Mouse (Mus musculus) left cerebral cortex, adult 18-20 months (tissue): ENCODE data around the gene Trim62. TPM values are rescaled to one million over a fixed set of nuclear protein-coding genes. Genes with fewer than 3 reads are reported as not detected.

Experiments
- DNase-seq, 2 experiments: peaks; one replicate each; pipeline ENCODE4 v3.0.0; 2021 to 2022; ENCODE audit warnings: low spot score in 2 of 2, mixed read lengths in 1 of 2
- total RNA-seq, 2 experiments: library from RNA; stranded (reverse); gene quantifications; 2 replicates each; pipeline ENCODE4 v1.2.3; 2021

Trim62 gene
- total RNA-seq, 2 experiments from 2014 or later: 17.8 to 19.1 TPM

GRCm38 (mm10) chr4:128908586-128909377 lies 25.4 kb downstream of the Trim62 start:
- DNase-seq: peak; percentile 43 to 55

- no peak for DNase-seq
These were observed 26.0 kb downstream of the Trim62 start for GRCm38 (mm10) chr4:128909378-128909831.

DNA sequence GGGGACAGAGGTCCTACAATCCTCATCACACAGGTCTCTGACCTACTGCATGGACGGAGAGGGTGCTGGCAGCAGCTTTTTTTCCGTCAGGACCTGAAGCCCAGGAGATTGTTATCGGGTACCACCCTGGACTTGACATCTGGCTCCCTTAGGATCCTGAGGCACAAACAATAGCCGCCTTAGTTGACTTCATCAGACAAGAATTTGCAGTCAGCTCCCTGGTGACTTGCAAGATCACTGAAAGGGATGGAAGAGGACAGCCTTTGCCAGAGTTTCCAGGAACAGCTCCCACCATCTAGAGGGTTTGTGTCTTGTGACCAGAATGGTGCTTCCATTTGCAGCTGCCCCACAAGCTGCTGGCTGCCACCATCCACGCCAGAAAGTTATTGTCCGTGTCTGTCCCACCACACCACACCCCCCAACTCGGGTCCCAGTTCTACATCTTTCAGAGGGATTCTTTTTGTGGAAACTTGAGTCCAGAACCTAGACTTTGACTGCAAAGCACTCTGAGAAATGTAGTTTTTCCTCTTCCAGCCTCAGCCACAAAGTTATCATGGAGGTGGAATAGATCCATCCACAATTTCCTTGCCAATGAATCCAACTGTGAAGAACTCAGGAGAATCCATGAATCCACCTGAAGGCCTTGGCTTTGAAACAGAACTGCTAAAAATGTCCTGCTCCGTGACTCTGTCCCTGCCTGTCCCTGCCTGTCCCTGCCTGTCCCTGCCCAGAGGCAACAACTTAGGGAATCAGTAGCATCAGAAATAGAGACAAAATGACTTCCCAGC lies 27.1 kb downstream of the Trim62 start:
- no peak for DNase-seq

- no peak for DNase-seq
These were observed 28.7 kb downstream of the Trim62 start for GRCm38 (mm10) chr4:128912085-128912484.

DNA sequence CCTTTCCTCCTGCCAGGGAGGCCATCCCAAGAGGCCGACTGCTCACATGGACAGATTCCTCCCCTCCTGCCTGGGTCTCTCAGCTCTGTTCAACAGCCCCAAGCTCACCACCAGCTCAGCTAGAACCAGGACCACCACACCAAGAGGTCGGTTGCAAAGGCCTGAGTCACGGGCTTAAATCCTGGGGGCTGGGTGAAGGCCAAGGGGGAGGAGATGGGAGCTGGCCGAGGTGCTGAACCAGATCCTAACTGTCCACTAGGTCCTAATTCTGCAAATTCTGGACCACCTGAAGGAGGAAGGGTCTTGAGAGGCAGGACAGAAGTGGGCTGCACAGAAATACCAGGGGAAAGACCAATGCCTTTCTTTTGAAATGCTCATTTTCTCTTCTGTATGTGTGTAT lies 30.4 kb downstream of the Trim62 start:
- no peak for DNase-seq

GRCm38 (mm10) chr4:128917119-128917518 lies 33.7 kb downstream of the Trim62 start:
- DNase-seq: no peak

GRCm38 (mm10) chr4:128917756-128918155 lies 34.4 kb downstream of the Trim62 start:
- no peak for DNase-seq

DNA sequence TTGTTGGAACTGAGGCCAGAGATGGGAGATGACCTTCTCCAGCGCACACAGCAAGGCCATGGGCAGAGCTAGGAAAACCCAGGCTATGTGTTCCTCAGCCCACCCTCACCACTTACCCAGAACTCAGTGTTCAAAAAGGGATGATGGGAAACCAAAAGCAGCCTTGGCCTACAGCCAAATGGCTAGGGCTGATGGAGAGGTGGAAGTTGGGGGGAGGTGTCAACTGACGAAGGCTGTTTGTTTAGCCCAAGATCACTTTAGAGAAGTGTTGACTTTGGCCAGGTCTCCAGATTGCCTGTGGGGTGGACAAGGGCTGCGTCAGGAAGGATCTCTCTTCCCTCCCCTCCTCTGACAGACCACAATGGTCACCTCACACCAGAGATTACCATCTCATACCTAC lies 34.8 kb downstream of the Trim62 start:
- no peak for DNase-seq

DNA sequence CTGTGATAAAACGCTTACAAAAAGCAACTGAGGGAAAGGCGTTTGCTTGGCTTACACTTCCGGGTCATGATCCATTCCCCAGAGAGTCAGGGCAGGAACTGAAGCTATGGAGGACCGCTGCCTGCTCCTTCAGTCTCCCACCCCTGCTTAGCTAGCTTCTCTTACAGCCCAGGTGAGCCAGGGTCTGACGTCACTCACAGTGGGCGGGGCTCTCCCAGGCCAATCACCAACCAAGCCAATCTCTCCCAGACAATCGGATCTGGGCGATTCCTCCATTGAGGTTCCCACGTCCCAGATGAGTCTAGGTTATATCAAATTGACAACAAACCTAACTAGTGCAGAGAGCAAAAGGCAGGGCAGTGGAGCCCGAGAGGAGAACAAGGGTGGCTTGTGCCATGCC lies 35.7 kb downstream of the Trim62 start:
- no peak for DNase-seq

- DNase-seq: no peak
These were observed 40.2 kb downstream of the Trim62 start for GRCm38 (mm10) chr4:128923603-128924002.

GRCm38 (mm10) chr4:128924841-128925606 lies 41.6 kb downstream of the Trim62 start:
- peak; percentile 85 for DNase-seq

- DNase-seq: no peak
These were observed 49.4 kb downstream of the Trim62 start for GRCm38 (mm10) chr4:128932783-128933182.

DNA sequence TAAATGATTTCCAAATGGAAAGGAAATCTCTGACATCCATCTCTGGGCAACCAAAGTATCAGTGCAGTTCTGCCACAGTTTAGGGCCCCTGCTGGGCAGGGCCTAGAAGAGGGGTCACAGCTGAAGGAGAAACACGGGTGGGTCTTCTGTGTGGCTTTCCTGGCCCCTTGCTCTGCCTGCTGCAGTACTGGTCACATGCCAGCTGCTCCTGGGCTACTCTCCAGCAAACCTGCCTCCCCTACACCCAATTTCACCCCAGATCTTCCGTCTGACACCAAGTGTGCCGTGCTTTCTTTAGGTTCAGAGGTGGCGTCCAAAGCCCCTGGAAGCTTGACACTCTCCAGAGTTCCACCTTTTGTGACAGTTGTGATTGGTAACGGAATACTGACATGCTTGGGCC lies 52.2 kb downstream of the Trim62 start:
- no peak for DNase-seq

GRCm38 (mm10) chr4:128942346-128942745 lies 59.0 kb downstream of the Trim62 start:
- DNase-seq: no peak

GRCm38 (mm10) chr4:128946736-128947135 lies 63.4 kb downstream of the Trim62 start:
- DNase-seq: no peak

- no peak for DNase-seq
These were observed 64.0 kb downstream of the Trim62 start for GRCm38 (mm10) chr4:128947326-128947933.

- peak in 1 of 2 experiments; percentile 47 for DNase-seq
These were observed 64.8 kb downstream of the Trim62 start for GRCm38 (mm10) chr4:128948137-128948674.

- DNase-seq: peak; percentile 28 to 30
These were observed 66.2 kb downstream of the Trim62 start for GRCm38 (mm10) chr4:128949470-128950005.

GRCm38 (mm10) chr4:128950461-128950860 lies 67.1 kb downstream of the Trim62 start:
- no peak for DNase-seq

DNA sequence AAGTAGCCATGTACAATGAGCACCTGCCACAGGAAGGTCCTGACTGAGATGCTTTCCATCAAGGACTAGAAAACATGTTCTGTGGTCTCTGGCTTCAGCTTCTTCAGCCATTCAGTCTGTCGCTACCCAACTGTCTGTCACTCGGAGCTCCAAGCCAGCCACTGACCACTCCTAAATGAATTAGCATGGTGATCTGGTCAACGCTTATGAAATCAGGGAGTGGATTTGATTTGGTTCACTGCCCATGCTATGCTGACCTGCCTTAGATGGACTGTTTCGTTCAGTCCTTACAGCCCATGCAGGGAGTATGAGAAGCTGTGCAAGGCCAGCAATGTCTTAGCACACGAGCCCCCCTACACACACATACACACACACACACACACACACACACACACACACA lies 70.5 kb downstream of the Trim62 start:
- DNase-seq: no peak
